Mouse (Mus musculus): ENCODE measurements around the gene F12. TPM values are rescaled to one million over a fixed set of nuclear protein-coding genes. Genes with fewer than 3 reads are reported as not detected.
A peak's percentile ranks its signal among the peaks of the same experiment; 100 is the strongest.
"Not testable (repeated sequence)": the region's sequence is repeated elsewhere in the genome, so short reads cannot be mapped to it uniquely, and the experiment has no call there.

F12 gene
- polyA plus RNA-seq, 1 experiment from 2014 or later = 0.05 TPM

GRCm38 (mm10) chr13:55447543-55447943, 20.9 kb upstream of the F12 start:
- no peak overlapping the region for H3K4me2 ChIP-seq (ENCODE audit: low read length)
- peaks cover 22% of the 10 kb centered on the region for H3K36me3 ChIP-seq (ENCODE audit: insufficient read depth, low read length)
- H3K9me3 ChIP-seq (replicated peaks; ENCODE audit: low read length) = no peaks in the 10 kb centered on the region
- no peak for DNase-seq (ENCODE audit: low spot score)
- no peak overlapping the region for H3K4me3 ChIP-seq (replicated peaks; ENCODE audit: low read depth, low read length)
- H3K9ac ChIP-seq (ENCODE audit: low read depth, low read length) = no peak overlapping the region
- H3K27me3 ChIP-seq (ENCODE audit: insufficient read depth, low read length) = no peaks in the 10 kb centered on the region
- no peak for TF ChIP-seq CTCF (IDR thresholded peaks at IDR 0.05; ENCODE audit: low read depth)
- H3K27ac ChIP-seq = no peak overlapping the region
- ATAC-seq (replicated peaks; ENCODE audit: low FRiP score, low read depth) = no peak
- peaks cover 15% of the 10 kb centered on the region for H3K4me1 ChIP-seq (replicated peaks; ENCODE audit: insufficient read depth, low read length)
- 36% methylated on average over 3 of the region's 3 CpGs for WGBS

GRCm38 (mm10) chr13:55446483-55447105, 20.0 kb upstream of the F12 start:
- 76% methylated on average over 6 of the region's 6 CpGs for WGBS
- Histone ChIP-seq H3K4me3 (replicated peaks; ENCODE audit: low read depth, low read length) (peak overlapping the region; percentile 75; the same call in 1 of the 2 replicates), H3K36me3 (ENCODE audit: insufficient read depth, low read length) (peaks cover 13% of the 10 kb centered on the region), H3K4me2 (ENCODE audit: low read length) (peak overlapping the region; percentile 87), H3K9ac (ENCODE audit: low read depth, low read length) (peak overlapping the region; percentile 93), H3K27me3 (ENCODE audit: insufficient read depth, low read length) (no peaks in the 10 kb centered on the region), H3K27ac (no peak overlapping the region), H3K9me3 (replicated peaks; ENCODE audit: low read length) (no peaks in the 10 kb centered on the region), H3K4me1 (replicated peaks; ENCODE audit: insufficient read depth, low read length) (peaks cover 15% of the 10 kb centered on the region)
- no peak for DNase-seq (ENCODE audit: low spot score)
- TF ChIP-seq CTCF (IDR thresholded peaks at IDR 0.05; ENCODE audit: low read depth) = no peak
- ATAC-seq (replicated peaks; ENCODE audit: low FRiP score, low read depth) = no peak

- H3K9ac ChIP-seq (ENCODE audit: low read depth, low read length) = peak overlapping the region; percentile 93
- no peaks in the 10 kb centered on the region for H3K27me3 ChIP-seq (ENCODE audit: insufficient read depth, low read length)
- no peak for ATAC-seq (replicated peaks; ENCODE audit: low FRiP score, low read depth)
- peaks cover 15% of the 10 kb centered on the region for H3K4me1 ChIP-seq (replicated peaks; ENCODE audit: insufficient read depth, low read length)
- H3K36me3 ChIP-seq (ENCODE audit: insufficient read depth, low read length) = peaks cover 2% of the 10 kb centered on the region; the same call in 1 of the 2 replicates
- TF ChIP-seq CTCF (IDR thresholded peaks at IDR 0.05; ENCODE audit: low read depth) = no peak
- H3K4me3 ChIP-seq (replicated peaks; ENCODE audit: low read depth, low read length) = peak overlapping the region; percentile 75
- no peak for DNase-seq (ENCODE audit: low spot score)
- no peaks in the 10 kb centered on the region for H3K9me3 ChIP-seq (replicated peaks; ENCODE audit: low read length)
- H3K27ac ChIP-seq = peak overlapping the region; percentile 94
- WGBS = under 1% methylated on average over 60 of the region's 66 CpGs
- peak overlapping the region; percentile 87 for H3K4me2 ChIP-seq (ENCODE audit: low read length)
Observed at GRCm38 (mm10) chr13:55445361-55446091, 18.9 kb upstream of the F12 start.

- DNase-seq (ENCODE audit: low spot score) (peak; percentile 99), ATAC-seq (replicated peaks; ENCODE audit: low FRiP score, low read depth) (peak; percentile 98)
- TF ChIP-seq CTCF (IDR thresholded peaks at IDR 0.05; ENCODE audit: low read depth) = no peak
- Histone ChIP-seq H3K27ac (peak within 1 kb of the TSS; percentile 94), H3K4me2 (ENCODE audit: low read length) (peak within 1 kb of the TSS; percentile 87), H3K9ac (ENCODE audit: low read depth, low read length) (peak within 1 kb of the TSS; percentile 93), H3K4me1 (replicated peaks; ENCODE audit: insufficient read depth, low read length) (peaks cover 15% of the 10 kb centered on the region), H3K9me3 (replicated peaks; ENCODE audit: low read length) (no peaks in the 10 kb centered on the region), H3K27me3 (ENCODE audit: insufficient read depth, low read length) (no peaks in the 10 kb centered on the region), H3K4me3 (replicated peaks; ENCODE audit: low read depth, low read length) (peak within 1 kb of the TSS; percentile 75), H3K36me3 (ENCODE audit: insufficient read depth, low read length) (no peaks in the 10 kb centered on the region)
- 0% methylated on average over 34 of the region's 35 CpGs for WGBS
Observed at GRCm38 (mm10) chr13:55444937-55445315, 18.3 kb upstream of the F12 start, which contains the start of gene Grk6. Grk6 (plus strand) TSS chr13:55445072.

GRCm38 (mm10) chr13:55444286-55444936, 17.8 kb upstream of the F12 start:
- WGBS = under 1% methylated on average over 33 of the region's 33 CpGs
- Histone ChIP-seq H3K27ac (peak overlapping the region; percentile 94), H3K36me3 (ENCODE audit: insufficient read depth, low read length) (no peaks in the 10 kb centered on the region), H3K4me1 (replicated peaks; ENCODE audit: insufficient read depth, low read length) (peaks cover 15% of the 10 kb centered on the region), H3K4me2 (ENCODE audit: low read length) (peak overlapping the region; percentile 69), H3K4me3 (replicated peaks; ENCODE audit: low read depth, low read length) (peak overlapping the region; percentile 75), H3K9me3 (replicated peaks; ENCODE audit: low read length) (no peaks in the 10 kb centered on the region), H3K9ac (ENCODE audit: low read depth, low read length) (peak overlapping the region; percentile 57; the same call in 1 of the 2 replicates), H3K27me3 (ENCODE audit: insufficient read depth, low read length) (no peaks in the 10 kb centered on the region)
- ATAC-seq (replicated peaks; ENCODE audit: low FRiP score, low read depth) (peak; percentile 68), DNase-seq (ENCODE audit: low spot score) (peak; percentile 91)
- TF ChIP-seq CTCF (IDR thresholded peaks at IDR 0.05; ENCODE audit: low read depth) = no peak

- whole genome bisulfite sequencing = 25% methylated on average over 9 of the region's 9 CpGs
- Histone ChIP-seq H3K27me3 (ENCODE audit: insufficient read depth, low read length) (no peaks in the 10 kb centered on the region), H3K9me3 (replicated peaks; ENCODE audit: low read length) (no peaks in the 10 kb centered on the region), H3K4me1 (replicated peaks; ENCODE audit: insufficient read depth, low read length) (peaks cover 15% of the 10 kb centered on the region), H3K36me3 (ENCODE audit: insufficient read depth, low read length) (no peaks in the 10 kb centered on the region), H3K9ac (ENCODE audit: low read depth, low read length) (peak overlapping the region; percentile 57; the same call in 1 of the 2 replicates), H3K4me3 (replicated peaks; ENCODE audit: low read depth, low read length) (peak overlapping the region; percentile 75), H3K4me2 (ENCODE audit: low read length) (peak overlapping the region; percentile 69), H3K27ac (peak overlapping the region; percentile 94; the same call in 1 of the 2 replicates)
- TF ChIP-seq CTCF (IDR thresholded peaks at IDR 0.05; ENCODE audit: low read depth) = no peak
- DNase-seq (ENCODE audit: low spot score) (no peak), ATAC-seq (replicated peaks; ENCODE audit: low FRiP score, low read depth) (no peak)
Observed at GRCm38 (mm10) chr13:55443799-55444285, 17.2 kb upstream of the F12 start.

GRCm38 (mm10) chr13:55437111-55437629, 10.6 kb upstream of the F12 start:
- not testable (repeated sequence) for H3K4me2 ChIP-seq (ENCODE audit: low read length); H3K4me1 ChIP-seq (replicated peaks; ENCODE audit: insufficient read depth, low read length); H3K9ac ChIP-seq (ENCODE audit: low read depth, low read length); H3K27me3 ChIP-seq (ENCODE audit: insufficient read depth, low read length); ATAC-seq (replicated peaks; ENCODE audit: low FRiP score, low read depth); H3K4me3 ChIP-seq (replicated peaks; ENCODE audit: low read depth, low read length); DNase-seq (ENCODE audit: low spot score); H3K36me3 ChIP-seq (ENCODE audit: insufficient read depth, low read length); H3K9me3 ChIP-seq (replicated peaks; ENCODE audit: low read length); H3K27ac ChIP-seq
- 78% methylated on average over 14 of the region's 15 CpGs for WGBS
